9 mouse cellular contexts compared by ENCODE assay signal in the genomic region with DNA sequence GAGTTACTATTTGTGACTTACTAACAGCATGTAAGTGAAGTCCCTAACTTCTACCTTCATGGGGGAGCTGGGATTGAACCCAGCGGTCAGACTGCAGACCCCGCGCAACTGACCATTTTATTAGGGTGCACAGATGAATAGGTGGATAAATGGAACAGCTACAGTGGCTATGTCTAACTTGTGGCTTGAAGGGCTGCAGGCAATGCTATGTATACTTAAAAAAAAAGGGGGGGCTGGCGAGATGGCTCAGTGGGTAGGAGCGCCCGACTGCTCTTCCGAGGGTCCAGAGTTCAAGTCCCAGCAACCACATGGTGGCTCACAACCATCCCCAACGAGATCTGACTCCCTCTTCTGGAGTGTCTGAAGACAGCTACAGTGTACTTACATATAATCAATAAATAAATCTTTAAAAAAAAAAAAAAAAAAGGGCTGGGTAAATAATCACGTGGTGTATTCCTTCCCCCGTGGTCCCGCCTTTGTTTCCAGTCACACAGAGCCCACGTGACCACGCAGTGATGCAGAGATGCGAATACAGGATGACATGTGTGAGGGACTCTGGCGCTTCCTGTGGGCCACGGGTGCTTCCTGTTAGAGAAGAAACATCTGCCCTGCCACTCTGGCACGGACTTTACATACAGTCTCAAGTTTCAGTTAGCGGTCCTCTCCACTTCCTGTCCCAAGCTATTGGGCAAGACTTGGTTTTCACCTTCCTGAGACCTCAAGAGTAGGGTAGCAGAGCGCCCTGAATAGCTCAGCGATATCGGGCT.
DNase-seq lines count a peak whose midpoint lies in the region; ATAC-seq lines count a peak whose summit lies in the region.
"Had no signal": no experiment of that assay in that cellular context is flagged by ENCODE, and none has a peak within 500 bp of the region (broad histone marks: within the 10 kb centered on the region; RNA-seq: fewer than 3 reads in every experiment).

No protein-coding gene starts in this region.

- H3K27me3 ChIP-seq in embryonic facial prominence, embryonic 10.5 days (replicated peaks; ENCODE audit: low read depth, poor library complexity, severe bottlenecking) = no peaks in the 10 kb centered on the region
- H3K27me3 ChIP-seq in hindbrain, embryonic 12.5 days = no peaks in the 10 kb centered on the region
- H3K27me3 ChIP-seq: embryonic facial prominence, embryonic 13.5 days had no signal

- WGBS in embryonic facial prominence, embryonic 10.5 days = 84% methylated on average over 21 of the region's 21 CpGs
- 91% methylated on average over 21 of the region's 21 CpGs for WGBS in hindbrain, embryonic 12.5 days

- H3K4me2 ChIP-seq in hindbrain, embryonic 12.5 days (replicated peaks) = no peak overlapping the region
- H3K4me2 ChIP-seq: embryonic facial prominence, embryonic 13.5 days had no signal

- H3K9ac ChIP-seq in hindbrain, embryonic 12.5 days = no peak overlapping the region
- H3K9ac ChIP-seq: embryonic facial prominence, embryonic 13.5 days had no signal

- no peaks in the 10 kb centered on the region for H3K9me3 ChIP-seq in embryonic facial prominence, embryonic 10.5 days
- H3K9me3 ChIP-seq in hindbrain, embryonic 12.5 days (replicated peaks) = no peaks in the 10 kb centered on the region
- H3K9me3 ChIP-seq: embryonic facial prominence, embryonic 13.5 days had no signal

- peaks cover 44% of the 10 kb centered on the region for H3K4me1 ChIP-seq in embryonic facial prominence, embryonic 10.5 days
- peaks cover 17% of the 10 kb centered on the region for H3K4me1 ChIP-seq in hindbrain, embryonic 12.5 days

- no peak overlapping the region for H3K4me3 ChIP-seq in embryonic facial prominence, embryonic 10.5 days
- no peak overlapping the region for H3K4me3 ChIP-seq in hindbrain, embryonic 12.5 days
- H3K4me3 ChIP-seq: embryonic facial prominence, embryonic 13.5 days had no signal

- peak; percentile 94 for ATAC-seq in megakaryocyte progenitor cell, adult 5-6 weeks (replicated peaks; ENCODE audit: poor library complexity)
- no peak for ATAC-seq in hindbrain, embryonic 12.5 days (ENCODE audit: low FRiP score)

- H3K36me3 ChIP-seq in embryonic facial prominence, embryonic 10.5 days (replicated peaks) = no peaks in the 10 kb centered on the region
- H3K36me3 ChIP-seq in hindbrain, embryonic 12.5 days = no peaks in the 10 kb centered on the region
- H3K36me3 ChIP-seq: embryonic facial prominence, embryonic 13.5 days had no signal

- DNase-seq in adrenal gland, adult 2 months = peak; percentile 42
- DNase-seq in embryonic facial prominence, embryonic 10.5 days (ENCODE audit: low spot score) = peak; percentile 42
- DNase-seq in kidney, postnatal 10 days = peak; percentile 77
- peak; percentile 82 for DNase-seq in thymus, postnatal 4 days
- no peak for DNase-seq in cerebellum, postnatal 25 days
- no peak for DNase-seq in retina, embryonic 14.5 days (ENCODE audit: low spot score)

- H3K27ac ChIP-seq in embryonic facial prominence, embryonic 10.5 days (replicated peaks) = no peak overlapping the region; the same call in 1 of the 2 replicates
- no peak overlapping the region for H3K27ac ChIP-seq in hindbrain, embryonic 12.5 days
- H3K27ac ChIP-seq: embryonic facial prominence, embryonic 13.5 days had no signal

Comparison
In these comparisons a context has a peak if more than half of its experiments do, and no peak if none do; other contexts are left out.
1. DNase-seq: peak in adrenal gland, adult 2 months (single experiment), embryonic facial prominence, embryonic 10.5 days (single experiment), kidney, postnatal 10 days (single experiment) and thymus, postnatal 4 days (single experiment); none in cerebellum, postnatal 25 days (0 of 2) and retina, embryonic 14.5 days (single experiment).